In genomic region chr3:50628092-50628696, GRCm38 (mm10) we compare ENCODE assay signal across 10 mouse cellular contexts.
A peak's percentile ranks its signal among the peaks of the same experiment; 100 is the strongest.
DNase-seq lines count a peak whose midpoint lies in the region; ATAC-seq and TF ChIP-seq lines count a peak whose summit lies in the region.
"Had no signal": no experiment of that assay in that cellular context is flagged by ENCODE, and none has a peak within 500 bp of the region (broad histone marks: within the 10 kb centered on the region; RNA-seq: fewer than 3 reads in every experiment).

No protein-coding gene starts in this region.

- 89% methylated on average over 9 of the region's 9 CpGs for WGBS in kidney, embryonic 14.5 days
- WGBS in small intestine, adult 2 months, result 55% methylated on average over 9 of the region's 9 CpGs

- no peaks in the 10 kb centered on the region for H3K9me3 ChIP-seq in kidney, embryonic 14.5 days (ENCODE audit: control insufficient read depth, low read length)
- no peaks in the 10 kb centered on the region for H3K9me3 ChIP-seq in G1E (replicated peaks)

- no peak for TF ChIP-seq POLR2A in small intestine, adult 2 months (IDR thresholded peaks at IDR 0.05; ENCODE audit: low read depth, low read length)

- no peak for ATAC-seq in kidney, embryonic 14.5 days (ENCODE audit: low FRiP score, low TSS enrichment)
- ATAC-seq in G1E (ENCODE audit: extremely low read depth, insufficient number of reproducible peaks, low FRiP score, poor library complexity, severe bottlenecking), result peak; percentile 22; the same call in 1 of the 2 replicates

- no peaks in the 10 kb centered on the region for H3K36me3 ChIP-seq in kidney, embryonic 14.5 days (ENCODE audit: control insufficient read depth, insufficient read depth, low read length)
- H3K36me3 ChIP-seq in G1E (replicated peaks), result no peaks in the 10 kb centered on the region
- H3K36me3 ChIP-seq in small intestine, adult 2 months (ENCODE audit: control insufficient read depth, insufficient read depth, low read length), result no peaks in the 10 kb centered on the region

- no peaks in the 10 kb centered on the region for H3K4me1 ChIP-seq in kidney, embryonic 14.5 days (ENCODE audit: control insufficient read depth, insufficient read depth, low read length)
- no peaks in the 10 kb centered on the region for H3K4me1 ChIP-seq in G1E (ENCODE audit: insufficient read depth, low read depth, low read length)
- H3K4me1 ChIP-seq in small intestine, adult 2 months (ENCODE audit: control insufficient read depth, insufficient read depth, insufficient read length, low read length), result no peaks in the 10 kb centered on the region

- no peak overlapping the region for H3K9ac ChIP-seq in kidney, embryonic 14.5 days (ENCODE audit: low read depth, low read length)

- H3K4me2 ChIP-seq in kidney, embryonic 14.5 days (replicated peaks; ENCODE audit: low read depth, low read length), result no peak overlapping the region

- H3K27me3 ChIP-seq in kidney, embryonic 14.5 days (ENCODE audit: control insufficient read depth, insufficient read depth, low read length), result no peaks in the 10 kb centered on the region
- H3K27me3 ChIP-seq in G1E (ENCODE audit: insufficient read depth, low read length), result no peaks in the 10 kb centered on the region
- H3K27me3 ChIP-seq in small intestine, adult 2 months (ENCODE audit: control insufficient read depth, insufficient read depth, low read length), result no peaks in the 10 kb centered on the region

- TF ChIP-seq CTCF in G1E (IDR thresholded peaks at IDR 0.05; ENCODE audit: low read depth, low read length), result no peak
- TF ChIP-seq CTCF in small intestine, adult 2 months (IDR thresholded peaks at IDR 0.05; ENCODE audit: extremely low read depth, insufficient read length, insufficient replicate concordance, low read depth, low read length), result no peak

- DNase-seq in kidney, postnatal 14 days, result peak; percentile 15
- DNase-seq in G1E (ENCODE audit: low spot score), result no peak
- peak; percentile 10 for DNase-seq in heart, postnatal 4 days
- no peak for DNase-seq in left cerebral cortex, adult 11 months (ENCODE audit: low spot score)
- DNase-seq in embryo, embryonic 10.5 days (ENCODE audit: low spot score), result no peak
- no peak for DNase-seq in frontal cortex, postnatal 14 days (ENCODE audit: low spot score in 2 of 2)
- DNase-seq: right cerebral cortex, postnatal 25 days had no signal

- H3K27ac ChIP-seq in kidney, embryonic 14.5 days (ENCODE audit: low read depth, low read length), result no peak overlapping the region
- H3K27ac ChIP-seq in small intestine, adult 2 months (ENCODE audit: insufficient read depth, low read depth, low read length), result no peak overlapping the region

- H3K4me3 ChIP-seq in kidney, embryonic 14.5 days (ENCODE audit: low read length), result no peak overlapping the region
- no peak overlapping the region for H3K4me3 ChIP-seq in G1E (ENCODE audit: low read depth, low read length)
- peak overlapping the region; percentile 21; the same call in 1 of the 2 replicates for H3K4me3 ChIP-seq in small intestine, adult 2 months (ENCODE audit: low read depth, low read length)
- H3K4me3 ChIP-seq: myocyte had no signal

Comparison
In these comparisons a context has a peak if more than half of its experiments do, and no peak if none do; other contexts are left out.
1. DNase-seq: peak in kidney, postnatal 14 days (single experiment) and heart, postnatal 4 days (single experiment); none in G1E (single experiment), left cerebral cortex, adult 11 months (single experiment), embryo, embryonic 10.5 days (single experiment) and frontal cortex, postnatal 14 days (0 of 2).